Mouse (Mus musculus) liver, adult 2 months (tissue): ENCODE data around the gene Sgsm3. TPM values are rescaled to one million over a fixed set of nuclear protein-coding genes. Genes with fewer than 3 reads are reported as not detected.
"Not testable (repeated sequence)": the region's sequence is repeated elsewhere in the genome, so short reads cannot be mapped to it uniquely, and the experiment has no call there.

Experiments used
- DNase-seq: peaks from one replicate; pipeline ENCODE4 v3.0.0-alpha.2; 2011; ENCODE audit warnings: low read depth, low spot score; ENCODE audit errors: extremely low read depth
- H3K27ac ChIP-seq: fragments of 200-500 bp; replicated peaks from 2 replicates; pipeline ENCODE4 v1.5.1; 2012; ENCODE audit warnings: low read depth, mild to moderate bottlenecking, control low read depth, inconsistent platforms, low read length; ENCODE audit not compliant: insufficient read depth
- H3K27me3 ChIP-seq: fragments of 200-500 bp; 2 replicates; pipeline ENCODE4 v1.6.1; 2012; ENCODE audit warnings: mild to moderate bottlenecking, moderate library complexity, low read length, inconsistent platforms; ENCODE audit not compliant: control insufficient read depth, insufficient read depth
- H3K36me3 ChIP-seq: fragments of 200-500 bp; 2 replicates; pipeline ENCODE4 v1.6.1; 2012; ENCODE audit warnings: low read length, inconsistent platforms; ENCODE audit not compliant: control insufficient read depth, insufficient read depth
- H3K4me1 ChIP-seq: fragments of 200-500 bp; 2 replicates; pipeline ENCODE4 v1.6.1; 2011; ENCODE audit warnings: low read length; ENCODE audit not compliant: control insufficient read depth, insufficient read depth
- H3K4me3 ChIP-seq: fragments of 200-500 bp; 2 replicates; pipeline ENCODE4 v1.5.1; 2011; ENCODE audit warnings: low read depth, mild to moderate bottlenecking, control low read depth, low read length, moderate library complexity; ENCODE audit not compliant: insufficient read depth
- H3K79me2 ChIP-seq: fragments of 200-500 bp; 2 replicates; pipeline ENCODE4 v1.6.1; 2012; ENCODE audit warnings: inconsistent platforms, mild to moderate bottlenecking, low read length, moderate library complexity; ENCODE audit not compliant: control insufficient read depth, insufficient read depth
- H3K9ac ChIP-seq: fragments of 200-500 bp; 2 replicates; pipeline ENCODE4 v1.6.1; 2012; ENCODE audit warnings: low read depth, mild to moderate bottlenecking, control low read depth, inconsistent platforms, low read length
- CTCF ChIP-seq: fragments of 200-500 bp; IDR thresholded peaks from 2 replicates; pipeline ENCODE4 v1.5.1; 2011; ENCODE audit warnings: low read depth, low read length, control low read depth
- POLR2A ChIP-seq: fragments of 200-500 bp; IDR thresholded peaks from 2 replicates; pipeline ENCODE4 v1.6.1; 2011; ENCODE audit warnings: low read length, control low read depth; ENCODE audit not compliant: insufficient read depth; ENCODE audit errors: extremely low read depth
- WGBS: fragments of 180-500 bp; shearing (Covaris S2); methylation state at CpG from one replicate; pipeline ENCODE4 v1.1.7; 2018; 5-methylcytosine and 5-hydroxymethylcytosine counted together
- polyA plus RNA-seq: library from polyadenylated mRNA; depleted of rRNA; stranded (reverse); fragments of >200 nt; gene quantifications from 2 replicates; pipeline ENCODE4 v1.2.3, GENCODE M21; 2012; rRNA removed
- total RNA-seq: library from RNA; depleted of rRNA; stranded (reverse); fragments of >200 nt; gene quantifications from 2 replicates; pipeline ENCODE4 v1.2.3, GENCODE M21; 2014; rRNA removed

The Sgsm3 gene
- total RNA-seq (5.2 and 6.2 TPM in 2 replicates), polyA plus RNA-seq (8.4 and 13.0 TPM in 2 replicates)

DNA sequence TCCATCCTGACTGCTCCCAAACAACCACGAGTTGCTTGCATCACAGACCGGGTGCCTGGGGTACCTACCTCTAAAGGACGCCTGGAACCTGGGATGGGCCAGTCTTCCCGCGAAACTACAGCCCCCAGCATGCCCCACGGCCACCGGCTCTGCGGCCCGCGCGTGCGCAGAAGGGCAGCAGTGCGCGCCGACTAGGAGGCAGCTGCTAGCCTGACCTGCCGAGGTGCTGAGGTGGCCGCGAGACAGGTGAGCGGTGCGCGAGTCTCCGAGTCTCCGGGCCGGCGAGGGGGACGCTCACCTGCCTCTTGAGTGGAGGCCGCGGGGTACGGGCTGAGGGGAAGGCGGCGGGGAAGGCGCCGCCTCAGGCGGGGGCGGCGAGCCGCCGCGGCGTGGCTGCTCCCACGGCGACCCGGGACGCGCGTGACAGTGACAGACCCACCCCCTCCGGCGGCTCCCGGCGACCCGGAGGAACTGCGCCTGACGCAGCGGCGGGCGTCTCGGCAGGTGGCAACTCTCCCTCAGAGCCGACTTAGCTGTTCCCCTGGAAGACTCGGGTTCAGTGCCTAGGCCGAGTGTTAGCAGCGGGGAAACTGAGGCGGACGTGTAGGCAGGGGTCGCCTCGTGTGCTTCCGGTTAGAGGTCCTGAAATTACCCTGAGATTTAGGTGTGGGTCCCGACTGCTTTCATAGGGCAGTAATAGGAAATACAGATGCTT, at the start of gene Sgsm3:
Gene Sgsm3 (plus strand): TSS at position 146 of the 715 bp plus-strand sequence.
- H3K36me3 ChIP-seq: no peaks in the 10 kb centered on the region
- TF ChIP-seq POLR2A (peak; percentile 46; the same call in 1 of the 2 replicates), CTCF (no peak)

DNA sequence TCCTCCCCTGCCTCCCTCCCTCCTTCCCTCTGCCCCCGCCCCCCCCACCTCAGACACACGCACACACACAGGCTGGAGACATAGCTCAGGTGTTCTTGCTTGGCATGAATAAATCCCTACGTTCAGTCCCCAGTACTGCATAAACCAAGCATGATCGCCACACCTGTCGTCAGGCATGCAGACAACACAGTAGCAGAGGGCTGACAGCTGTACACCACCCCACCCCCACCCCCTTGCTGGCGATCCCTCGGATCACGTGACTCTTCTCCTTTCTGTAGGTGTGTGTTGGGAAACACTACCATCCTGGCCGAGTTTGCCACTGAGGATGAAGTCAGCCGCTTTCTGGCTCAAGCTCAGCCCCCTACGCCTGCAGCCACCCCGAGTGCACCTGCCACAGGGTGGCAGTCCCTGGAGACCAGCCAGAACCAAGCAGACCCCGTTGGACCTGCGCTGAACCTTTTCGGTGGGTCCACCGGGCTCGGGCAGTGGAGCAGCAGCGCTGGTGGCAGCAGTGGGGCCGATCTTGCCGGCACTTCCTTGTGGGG, 48.7 kb upstream of the Sgsm3 start:
- Histone ChIP-seq H3K4me1 (no peaks in the 10 kb centered on the region), H3K4me3 (no peak overlapping the region), H3K79me2 (no peaks in the 10 kb centered on the region), H3K36me3 (peaks cover 31% of the 10 kb centered on the region), H3K27ac (no peak overlapping the region), H3K27me3 (no peaks in the 10 kb centered on the region), H3K9ac (no peak overlapping the region)
- no peak for TF ChIP-seq POLR2A
- TF ChIP-seq CTCF: no peak
- WGBS: 80% methylated on average over 20 of the region's 20 CpGs
- DNase-seq: no peak

More for the DNA sequence above, at the start of gene Sgsm3:
- peak; percentile 60 for DNase-seq
- Histone ChIP-seq H3K27ac (no peak within 1 kb of the TSS), H3K79me2 (peaks cover 9% of the 10 kb centered on the region; the same call in 1 of the 2 replicates), H3K4me1 (peaks cover 4% of the 10 kb centered on the region; the same call in 1 of the 2 replicates), H3K4me3 (peak within 1 kb of the TSS; percentile 81), H3K9ac (peak within 1 kb of the TSS; percentile 86), H3K27me3 (no peaks in the 10 kb centered on the region)
- under 1% methylated on average over 67 of the region's 67 CpGs for WGBS

DNA sequence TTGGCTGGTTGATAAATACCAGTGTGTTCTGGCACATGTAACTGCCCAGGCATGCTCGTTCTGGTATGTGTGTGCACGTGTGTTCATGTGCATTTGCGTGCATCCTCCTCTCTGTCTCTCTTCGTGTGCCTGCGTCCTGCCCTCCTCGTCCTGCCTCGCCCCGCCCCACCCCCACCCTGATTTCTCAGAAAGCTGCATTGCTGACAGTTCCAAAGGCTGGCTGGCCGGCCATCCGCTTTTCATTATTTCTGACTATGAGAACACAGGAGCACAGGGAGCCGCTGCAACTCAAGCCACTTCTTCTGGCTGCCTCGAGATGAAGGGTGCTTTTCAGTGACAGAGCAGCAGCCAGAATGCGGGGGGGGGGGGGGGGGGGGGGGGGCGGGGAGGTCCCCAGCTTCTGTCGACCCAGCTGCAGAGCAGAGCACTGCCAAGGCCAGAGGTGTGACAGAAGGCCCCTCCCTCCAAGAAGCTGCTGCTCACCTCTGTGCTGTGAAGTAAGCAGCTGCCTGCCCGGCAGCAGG, 47.5 kb upstream of the Sgsm3 start:
- 73% methylated on average over 14 of the region's 16 CpGs for WGBS
- H3K36me3 ChIP-seq: peaks cover 25% of the 10 kb centered on the region
- TF ChIP-seq POLR2A (no peak), CTCF (no peak)
- no peak overlapping the region for H3K27ac ChIP-seq
- no peaks in the 10 kb centered on the region for H3K4me1 ChIP-seq
- no peaks in the 10 kb centered on the region for H3K27me3 ChIP-seq
- no peak overlapping the region for H3K4me3 ChIP-seq
- no peak for DNase-seq
- no peak overlapping the region for H3K9ac ChIP-seq
- no peaks in the 10 kb centered on the region for H3K79me2 ChIP-seq

DNA sequence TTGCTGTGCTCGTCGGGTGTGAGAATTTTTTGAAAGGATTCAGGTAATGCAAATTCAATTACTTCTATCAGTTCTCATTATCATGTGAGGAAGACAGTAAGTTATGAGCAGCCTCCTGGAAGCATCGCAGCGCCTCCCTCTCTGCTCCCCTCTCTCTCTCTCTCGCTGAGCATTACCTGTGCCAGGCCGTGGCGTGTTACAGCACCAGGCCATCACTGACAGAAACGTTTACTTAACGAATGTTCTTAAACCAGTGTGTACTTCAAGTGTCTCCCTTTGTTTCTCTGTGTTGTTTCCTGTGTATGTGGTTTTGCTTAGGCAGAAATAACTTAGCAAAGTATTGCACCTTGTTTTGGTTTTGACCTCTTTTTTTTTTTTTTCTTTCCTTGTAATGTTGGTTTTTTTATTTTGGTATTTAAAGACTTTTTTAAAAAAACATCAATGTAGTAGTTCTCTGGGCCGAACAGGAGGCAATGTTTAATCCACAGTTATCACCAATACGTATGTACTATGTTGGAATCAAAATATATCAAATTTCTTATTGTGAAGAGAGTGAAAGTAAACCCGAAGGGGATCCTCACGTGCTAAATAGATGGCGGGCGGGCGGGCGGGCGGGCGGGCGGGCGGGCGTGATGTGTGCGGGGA, 46.8 kb upstream of the Sgsm3 start:
- not testable (repeated sequence) for H3K4me3 ChIP-seq, H3K27ac ChIP-seq, H3K27me3 ChIP-seq, DNase-seq, H3K79me2 ChIP-seq, H3K9ac ChIP-seq, H3K4me1 ChIP-seq
- 93% methylated on average over 23 of the region's 23 CpGs for WGBS
- peaks cover 23% of the 10 kb centered on the region for H3K36me3 ChIP-seq

DNA sequence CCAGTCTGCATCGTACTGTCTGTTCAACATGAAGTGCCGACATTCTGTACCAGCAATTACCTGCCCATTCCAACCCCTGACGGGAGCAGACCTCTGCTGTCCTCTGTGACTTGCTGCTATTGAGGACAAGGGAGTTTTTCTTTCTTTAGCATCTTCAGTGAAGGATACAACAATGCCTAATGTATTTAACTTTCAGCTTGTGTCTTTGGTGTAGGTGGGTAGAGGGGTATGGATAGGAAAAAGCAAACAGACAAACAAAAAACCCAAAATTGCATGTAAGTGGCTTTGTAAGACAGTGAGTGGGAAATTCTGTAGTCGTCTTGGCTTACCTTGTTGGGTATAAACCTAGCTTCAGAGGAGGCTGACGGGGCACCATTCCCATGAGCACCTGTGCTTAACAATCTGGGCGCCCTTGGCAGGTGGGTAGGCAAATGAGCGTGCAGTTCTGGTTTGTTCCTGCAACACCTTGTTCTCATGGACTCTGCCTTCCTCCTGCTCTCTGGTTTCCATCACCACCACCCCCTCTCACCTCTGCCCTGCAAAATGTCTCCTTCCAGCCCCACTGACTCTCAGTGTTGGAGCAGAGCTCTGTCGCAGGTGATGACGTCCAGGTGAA, 46.1 kb upstream of the Sgsm3 start:
- Histone ChIP-seq H3K4me3 (no peak overlapping the region), H3K27me3 (no peaks in the 10 kb centered on the region), H3K79me2 (no peaks in the 10 kb centered on the region), H3K27ac (no peak overlapping the region), H3K4me1 (no peaks in the 10 kb centered on the region), H3K9ac (no peak overlapping the region), H3K36me3 (peaks cover 23% of the 10 kb centered on the region)
- TF ChIP-seq POLR2A: no peak
- TF ChIP-seq CTCF: no peak
- 98% methylated on average over 9 of the region's 9 CpGs for WGBS
- no peak for DNase-seq
